Mouse (Mus musculus) Patski (cell line): ENCODE data around the gene Lhcgr. TPM values are rescaled to one million over a fixed set of nuclear protein-coding genes. Genes with fewer than 3 reads are reported as not detected.
"Not testable (repeated sequence)": the region's sequence is repeated elsewhere in the genome, so short reads cannot be mapped to it uniquely, and the experiment has no call there.

ENCODE experiments used
- ATAC-seq: fragments of 100-300 bp; one replicate; pipeline ENCODE4 v1.8.0; 2021
- CTCF ChIA-PET: fragments of 350-600 bp; sonication (Branson Sonifier 250); formaldehyde crosslinking; loops from one replicate; lab custom pipeline; 2022; ENCODE audit warnings: inconsistent platforms; lab: Charles Lee
- POLR2A ChIA-PET: fragments of 350-600 bp; sonication (Branson Sonifier 250); formaldehyde crosslinking; loops from one replicate; lab custom pipeline; 2022; ENCODE audit warnings: antibody characterized with exemption, inconsistent platforms; lab: Charles Lee
- DNase-seq: peaks from one replicate; pipeline ENCODE4 v3.0.0-alpha.2; 2011; ENCODE audit warnings: low read depth, low spot score
- H3K27me3 ChIP-seq: fragments of 371-371 bp; one replicate; pipeline ENCODE4 v1.5.1; 2021
- CTCF ChIP-seq: fragments of 100-300 bp; IDR thresholded peaks from one replicate; pipeline ENCODE4 v1.5.1; 2021
- in situ Hi-C: fragments of 300-500 bp; cut with MboI; formaldehyde crosslinking; loops from 3 replicates; pipeline ENCODE4 v1.11.1; 2018; ENCODE audit warnings: low pct_unique_long_range_greater_than_20kb, mixed read lengths
- polyA plus RNA-seq: library from polyadenylated mRNA; unstranded; gene quantifications from one replicate; pipeline ENCODE4 v1.2.3, GENCODE M21; 2021

Lhcgr gene
- polyA plus RNA-seq: not detected

GRCm38 (mm10) chr17:88791440-88792152, at the start of gene Lhcgr:
TSS of gene Lhcgr (minus strand) at chr17:88791990.
- DNase-seq (no peak), ATAC-seq (no peak)
- in situ Hi-C loops: no loop called here
- POLR2A ChIA-PET: no interaction called here
- peaks cover 30% of the 10 kb centered on the region for H3K27me3 ChIP-seq
- CTCF ChIA-PET: no interaction called here
- no peak for TF ChIP-seq CTCF

- CTCF ChIA-PET: no interaction called here
Observed at GRCm38 (mm10) chr17:88817601-88818000, 25.8 kb upstream of the Lhcgr start.

GRCm38 (mm10) chr17:88812943-88813342, 21.2 kb upstream of the Lhcgr start:
- POLR2A ChIA-PET, ATAC-seq, in situ Hi-C loops, CTCF ChIA-PET, DNase-seq: not testable (repeated sequence)
- peaks cover 14% of the 10 kb centered on the region for H3K27me3 ChIP-seq

More at GRCm38 (mm10) chr17:88817601-88818000, 25.8 kb upstream of the Lhcgr start:
- POLR2A ChIA-PET: no interaction called here
- no peak for DNase-seq
- peaks cover 14% of the 10 kb centered on the region for H3K27me3 ChIP-seq
- in situ Hi-C loops: no loop called here
- ATAC-seq: no peak
- no peak for TF ChIP-seq CTCF

- DNase-seq (no peak), ATAC-seq (no peak)
- no peak for TF ChIP-seq CTCF
- ChIA-PET POLR2A (no interaction called here), CTCF (interaction anchor here (1.5 kb wide), 1 partner anchor 27 kb away, joined by 3 read pairs; no protein-coding TSS in a partner anchor)
- in situ Hi-C loops: no loop called here
- H3K27me3 ChIP-seq: peaks cover 12% of the 10 kb centered on the region
Observed at GRCm38 (mm10) chr17:88810807-88811206, 19.0 kb upstream of the Lhcgr start.

- ChIA-PET POLR2A (no interaction called here), CTCF (no interaction called here)
- H3K27me3 ChIP-seq: peaks cover 11% of the 10 kb centered on the region
- DNase-seq (no peak), ATAC-seq (no peak)
- no peak for TF ChIP-seq CTCF
- in situ Hi-C loops: no loop called here
Observed at GRCm38 (mm10) chr17:88806421-88806820, 14.6 kb upstream of the Lhcgr start.

- peaks cover 9% of the 10 kb centered on the region for H3K27me3 ChIP-seq
- DNase-seq: no peak
Observed at GRCm38 (mm10) chr17:88803441-88803840, 11.7 kb upstream of the Lhcgr start.

GRCm38 (mm10) chr17:88790680-88791079, 1.1 kb downstream of the Lhcgr start:
- DNase-seq (no peak), ATAC-seq (no peak)
- H3K27me3 ChIP-seq: peaks cover 34% of the 10 kb centered on the region
- ChIA-PET CTCF (no interaction called here), POLR2A (no interaction called here)
- TF ChIP-seq CTCF: no peak
- in situ Hi-C loops: no loop called here

More at GRCm38 (mm10) chr17:88803441-88803840, 11.7 kb upstream of the Lhcgr start:
- CTCF ChIA-PET: no interaction called here
- TF ChIP-seq CTCF: no peak
- POLR2A ChIA-PET: no interaction called here
- in situ Hi-C loops: no loop called here
- no peak for ATAC-seq

- ChIA-PET POLR2A (no interaction called here), CTCF (no interaction called here)
- DNase-seq: no peak
- H3K27me3 ChIP-seq: peaks cover 34% of the 10 kb centered on the region
- in situ Hi-C loops: no loop called here
- TF ChIP-seq CTCF: no peak
- ATAC-seq: no peak
Observed at GRCm38 (mm10) chr17:88788392-88788791, 3.4 kb downstream of the Lhcgr start.

- ChIA-PET POLR2A (no interaction called here), CTCF (no interaction called here)
- no peak for DNase-seq
- ATAC-seq: no peak
- in situ Hi-C loops: no loop called here
- peaks cover 32% of the 10 kb centered on the region for H3K27me3 ChIP-seq
- no peak for TF ChIP-seq CTCF
Observed at GRCm38 (mm10) chr17:88786881-88787280, 4.9 kb downstream of the Lhcgr start.

- POLR2A ChIA-PET: no interaction called here
- CTCF ChIA-PET: no interaction called here
- ATAC-seq (no peak), DNase-seq (no peak)
- in situ Hi-C loops: no loop called here
- TF ChIP-seq CTCF: no peak
- peaks cover 32% of the 10 kb centered on the region for H3K27me3 ChIP-seq
Observed at GRCm38 (mm10) chr17:88786385-88786784, 5.4 kb downstream of the Lhcgr start.

GRCm38 (mm10) chr17:88779148-88779547, 12.6 kb downstream of the Lhcgr start:
- H3K27me3 ChIP-seq: peaks cover 14% of the 10 kb centered on the region
- TF ChIP-seq CTCF: no peak
- POLR2A ChIA-PET: no interaction called here
- no peak for ATAC-seq
- no peak for DNase-seq
- CTCF ChIA-PET: interaction anchor here (1.2 to 1.5 kb wide), 2 partner anchors 11 to 22 kb away, joined by 5 read pairs; no protein-coding TSS in a partner anchor
- in situ Hi-C loops: no loop called here
